Mouse (Mus musculus) kidney, embryonic 14.5 days (tissue): ENCODE data around the gene Mok. TPM values are rescaled to one million over a fixed set of nuclear protein-coding genes. Genes with fewer than 3 reads are reported as not detected.

ENCODE experiments used
- ATAC-seq: fragments of 200-750 bp; cut with Nextera tagmentation; 2 replicates; pipeline ENCODE4 v1.8.0; 2017; ENCODE audit warnings: moderate number of reproducible peaks, mild to moderate bottlenecking, moderate TSS enrichment, moderate library complexity; ENCODE audit not compliant: low FRiP score, low TSS enrichment
- H3K27ac ChIP-seq: fragments of 300-500 bp; sonication (generic); 2 replicates; pipeline ENCODE4 v1.5.1; 2014; ENCODE audit warnings: low read depth, mild to moderate bottlenecking, low read length, moderate library complexity, mixed read lengths
- H3K27me3 ChIP-seq: fragments of 300-500 bp; sonication (generic); 2 replicates; pipeline ENCODE4 v1.6.1; 2014; ENCODE audit warnings: mild to moderate bottlenecking, low read length; ENCODE audit not compliant: control insufficient read depth, insufficient read depth
- H3K36me3 ChIP-seq: fragments of 300-500 bp; sonication (generic); 2 replicates; pipeline ENCODE4 v1.6.1; 2014; ENCODE audit warnings: low read length, mixed read lengths; ENCODE audit not compliant: control insufficient read depth, insufficient read depth
- H3K4me1 ChIP-seq: fragments of 300-500 bp; sonication (generic); 2 replicates; pipeline ENCODE4 v1.6.1; 2014; ENCODE audit warnings: low read length, mixed read lengths; ENCODE audit not compliant: control insufficient read depth, insufficient read depth
- H3K4me2 ChIP-seq: fragments of 300-500 bp; sonication (generic); replicated peaks from 2 replicates; pipeline ENCODE4 v1.6.1; 2014; ENCODE audit warnings: low read depth, mild to moderate bottlenecking, low read length
- H3K4me3 ChIP-seq: fragments of 300-500 bp; sonication (generic); 2 replicates; pipeline ENCODE4 v1.5.1; 2014; ENCODE audit warnings: mild to moderate bottlenecking, low read length
- H3K9ac ChIP-seq: fragments of 300-500 bp; sonication (generic); 2 replicates; pipeline ENCODE4 v1.6.1; 2014; ENCODE audit warnings: low read depth, mild to moderate bottlenecking, low read length, moderate library complexity
- H3K9me3 ChIP-seq: fragments of 300-500 bp; sonication (generic); 2 replicates; pipeline ENCODE4 v1.6.1; 2016; ENCODE audit warnings: low read length; ENCODE audit not compliant: control insufficient read depth
- WGBS: fragments of 180-500 bp; shearing (Covaris S2); extraction: QIAGEN DNeasy Blood & Tissue Kit; methylation state at CpG from one replicate; pipeline ENCODE4 v1.1.7; 2014; 5-methylcytosine and 5-hydroxymethylcytosine counted together
- polyA plus RNA-seq: library from polyadenylated mRNA; unstranded; fragments of >200 nt; fragmentation: Nextera tagmentation; extraction: Ambion mirVana; gene quantifications from 2 replicates; pipeline ENCODE4 v1.2.1, GENCODE M21; 2014

Mok gene
- polyA plus RNA-seq, 1 experiment from 2014 or later, result 6.8 TPM

- peak overlapping the region; percentile 52; the same call in 1 of the 2 replicates for H3K9ac ChIP-seq
- H3K4me3 ChIP-seq, result peak overlapping the region; percentile 53
- peak; percentile 3; the same call in 1 of the 2 replicates for ATAC-seq
- no peaks in the 10 kb centered on the region for H3K9me3 ChIP-seq
- peaks cover 6% of the 10 kb centered on the region; the same call in 1 of the 2 replicates for H3K4me1 ChIP-seq
- WGBS, result 20% methylated on average over 32 of the region's 32 CpGs
- no peaks in the 10 kb centered on the region; the same call in 1 of the 2 replicates for H3K27me3 ChIP-seq
- no peak overlapping the region for H3K27ac ChIP-seq
- H3K4me2 ChIP-seq, result peak overlapping the region; percentile 76
- no peaks in the 10 kb centered on the region for H3K36me3 ChIP-seq
Measured at GRCm38 (mm10) chr12:110843194-110844048, 2.7 kb upstream of the Mok start.

DNA sequence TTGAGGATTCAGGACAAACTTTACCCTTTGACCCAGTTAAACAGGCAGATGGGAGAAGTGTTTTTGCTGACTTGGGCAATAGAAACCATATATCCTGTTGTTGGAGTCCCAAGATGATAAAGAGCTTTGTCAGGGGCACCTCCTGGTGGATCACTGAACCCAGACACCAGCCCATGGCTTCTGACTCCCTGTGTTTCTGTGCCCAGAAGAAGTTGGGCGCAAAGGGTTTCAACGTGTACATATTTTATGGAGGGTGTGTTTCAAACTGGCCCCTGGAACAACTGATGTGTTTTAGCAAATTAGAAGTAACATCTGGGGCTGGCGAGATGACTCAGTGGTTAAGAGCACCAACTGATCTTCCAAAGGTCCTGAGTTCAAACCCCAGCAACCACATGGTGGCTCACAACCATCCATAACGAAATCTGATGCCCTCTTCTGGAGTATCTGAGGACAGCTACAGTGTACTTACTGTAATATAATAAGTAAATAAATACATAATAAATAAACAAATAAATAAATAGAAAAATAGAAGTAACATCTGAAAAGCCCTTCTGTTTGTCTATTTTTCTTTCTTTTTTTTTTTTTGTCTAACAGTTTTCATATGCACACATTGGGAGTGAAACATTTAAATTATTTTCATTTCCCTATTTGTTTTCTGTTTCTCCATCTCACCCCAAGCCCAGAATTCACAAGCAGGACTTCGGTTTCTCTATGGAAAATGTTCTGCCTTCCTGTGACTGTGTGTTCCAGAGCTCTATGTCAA lies 1.2 kb upstream of the Mok start:
- Histone ChIP-seq H3K4me1 (peaks cover 11% of the 10 kb centered on the region; the same call in 1 of the 2 replicates), H3K9me3 (no peaks in the 10 kb centered on the region), H3K36me3 (no peaks in the 10 kb centered on the region), H3K4me3 (no peak overlapping the region), H3K9ac (no peak overlapping the region), H3K27ac (no peak overlapping the region), H3K4me2 (no peak overlapping the region), H3K27me3 (no peaks in the 10 kb centered on the region)
- 73% methylated on average over 5 of the region's 5 CpGs for WGBS
- ATAC-seq, result no peak

GRCm38 (mm10) chr12:110837850-110838249 lies 2.9 kb downstream of the Mok start:
- H3K4me1 ChIP-seq, result peaks cover 9% of the 10 kb centered on the region; the same call in 1 of the 2 replicates
- H3K27ac ChIP-seq, result no peak overlapping the region
- WGBS, result 90% methylated on average over 8 of the region's 8 CpGs
- H3K36me3 ChIP-seq, result no peaks in the 10 kb centered on the region
- no peak overlapping the region for H3K4me3 ChIP-seq
- no peak overlapping the region for H3K4me2 ChIP-seq
- no peak overlapping the region for H3K9ac ChIP-seq
- H3K27me3 ChIP-seq, result no peaks in the 10 kb centered on the region
- no peaks in the 10 kb centered on the region for H3K9me3 ChIP-seq
- no peak for ATAC-seq

DNA sequence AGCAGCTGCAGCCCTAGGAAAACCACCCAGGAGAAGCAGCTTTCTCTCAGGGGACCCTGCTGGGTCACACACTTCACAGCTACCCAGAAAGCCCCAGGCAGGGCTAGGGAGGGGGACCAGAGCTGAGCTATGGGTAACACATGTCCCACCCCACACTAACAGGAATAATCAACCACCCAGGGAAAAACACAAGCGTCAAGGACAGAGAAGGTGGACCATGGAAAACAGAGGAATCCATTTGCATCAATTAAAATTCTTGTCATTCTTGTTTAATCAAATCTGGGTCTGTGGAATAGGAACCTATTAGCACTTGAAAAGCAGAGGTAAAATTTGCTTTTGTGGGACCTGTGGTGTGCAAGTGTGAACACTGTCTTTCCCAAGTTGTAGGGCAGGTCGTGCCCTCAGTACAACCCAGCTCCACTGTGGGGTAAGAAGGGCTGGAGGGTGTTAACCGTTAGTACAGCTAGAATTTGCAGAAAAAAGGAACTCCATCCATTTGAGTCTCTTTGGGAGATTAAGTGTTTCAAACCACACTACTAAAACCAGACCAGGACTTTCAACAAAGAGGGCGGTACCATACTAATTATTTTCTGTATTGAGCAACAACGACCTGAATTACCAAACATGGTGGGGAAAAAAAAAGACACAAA lies 3.4 kb downstream of the Mok start:
- Histone ChIP-seq H3K9ac (0 out of 2 replicates have a peak overlapping the region, but pooled peaks have one; percentile 9), H3K9me3 (no peaks in the 10 kb centered on the region), H3K4me2 (no peak overlapping the region; the same call in 1 of the 2 replicates), H3K27me3 (no peaks in the 10 kb centered on the region), H3K4me1 (peaks cover 9% of the 10 kb centered on the region; the same call in 1 of the 2 replicates), H3K27ac (peak overlapping the region; percentile 68; the same call in 1 of the 2 replicates), H3K36me3 (no peaks in the 10 kb centered on the region), H3K4me3 (no peak overlapping the region)
- 44% methylated on average over 5 of the region's 5 CpGs for WGBS
- ATAC-seq, result no peak

GRCm38 (mm10) chr12:110836729-110837128 lies 4.0 kb downstream of the Mok start:
- H3K27ac ChIP-seq, result peak overlapping the region; percentile 68; the same call in 1 of the 2 replicates
- H3K27me3 ChIP-seq, result no peaks in the 10 kb centered on the region
- H3K36me3 ChIP-seq, result no peaks in the 10 kb centered on the region
- no peaks in the 10 kb centered on the region for H3K9me3 ChIP-seq
- no peak overlapping the region; the same call in 1 of the 2 replicates for H3K4me2 ChIP-seq
- whole genome bisulfite sequencing, result 26% methylated on average over 6 of the region's 6 CpGs
- no peak overlapping the region for H3K4me3 ChIP-seq
- H3K9ac ChIP-seq, result 0 out of 2 replicates have a peak overlapping the region, but pooled peaks have one; percentile 9
- no peak for ATAC-seq
- peaks cover 9% of the 10 kb centered on the region; the same call in 1 of the 2 replicates for H3K4me1 ChIP-seq

DNA sequence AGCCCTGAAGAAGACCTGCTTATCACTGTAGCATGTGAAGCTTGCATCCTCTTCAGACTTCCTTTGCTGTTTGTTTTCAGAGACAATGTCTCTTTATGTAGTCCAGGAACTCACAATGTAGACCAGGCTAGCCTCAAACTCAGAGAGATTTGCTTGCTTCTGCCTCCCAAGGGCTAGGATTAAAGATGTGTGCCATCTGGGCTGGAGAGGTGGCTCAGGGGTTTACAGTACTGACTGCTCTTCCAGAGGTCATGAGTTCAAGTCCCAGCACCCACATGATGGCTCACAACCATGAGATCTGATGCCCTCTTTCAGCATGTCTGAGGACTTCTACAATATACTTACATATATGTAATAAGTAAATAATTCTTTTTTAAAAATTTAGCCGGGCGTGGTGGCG lies 5.6 kb downstream of the Mok start:
- H3K27ac ChIP-seq, result no peak overlapping the region
- H3K9ac ChIP-seq, result no peak overlapping the region
- H3K36me3 ChIP-seq, result no peaks in the 10 kb centered on the region
- H3K9me3 ChIP-seq, result no peaks in the 10 kb centered on the region
- 94% methylated on average over 3 of the region's 3 CpGs for WGBS
- H3K4me2 ChIP-seq, result no peak overlapping the region
- no peak for ATAC-seq
- no peak overlapping the region for H3K4me3 ChIP-seq
- peaks cover 9% of the 10 kb centered on the region; the same call in 1 of the 2 replicates for H3K4me1 ChIP-seq
- no peaks in the 10 kb centered on the region for H3K27me3 ChIP-seq

DNA sequence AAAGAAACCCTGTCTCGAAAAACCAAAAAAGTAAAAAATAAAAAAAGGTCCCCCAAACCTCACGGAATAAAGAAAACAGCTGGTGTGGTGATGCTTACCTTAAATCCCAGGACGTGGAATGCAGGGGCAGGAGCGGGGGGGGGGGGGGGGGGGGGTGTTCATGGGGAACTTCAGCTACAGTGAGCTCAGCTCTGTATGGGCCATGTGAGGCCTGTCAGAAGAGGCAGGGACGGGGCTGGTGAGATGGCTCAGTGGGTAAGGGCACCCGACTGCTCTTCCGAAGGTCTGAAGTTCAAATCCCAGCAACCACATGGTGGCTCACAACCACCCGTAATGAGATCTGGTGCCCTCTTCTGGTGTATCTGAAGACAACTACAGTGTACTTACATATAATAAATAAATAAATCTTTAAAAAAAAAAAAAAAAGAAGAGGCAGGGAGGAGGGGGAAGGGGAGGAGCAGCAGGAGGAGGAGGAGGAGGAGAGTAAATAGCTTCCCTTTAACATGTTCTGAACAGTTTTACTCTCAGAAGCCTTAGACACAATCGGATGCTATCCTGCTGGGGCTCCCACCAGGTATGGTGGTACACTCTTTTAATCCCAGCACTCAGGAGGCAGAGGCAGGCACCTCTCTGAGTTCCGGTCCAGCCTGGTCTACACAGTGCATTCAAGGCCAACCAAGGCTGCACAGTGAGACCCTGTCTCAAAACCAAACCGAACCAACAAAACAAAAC lies 10.3 kb downstream of the Mok start:
- no peak overlapping the region for H3K4me3 ChIP-seq
- no peaks in the 10 kb centered on the region for H3K9me3 ChIP-seq
- no peaks in the 10 kb centered on the region for H3K36me3 ChIP-seq
- no peaks in the 10 kb centered on the region for H3K27me3 ChIP-seq
- H3K4me2 ChIP-seq, result no peak overlapping the region
- no peak overlapping the region for H3K9ac ChIP-seq
- H3K27ac ChIP-seq, result no peak overlapping the region
- 0 out of 2 replicates have a peak, but pooled peaks have one; percentile 16 for ATAC-seq
- H3K4me1 ChIP-seq, result no peaks in the 10 kb centered on the region
- WGBS, result 88% methylated on average over 9 of the region's 11 CpGs

DNA sequence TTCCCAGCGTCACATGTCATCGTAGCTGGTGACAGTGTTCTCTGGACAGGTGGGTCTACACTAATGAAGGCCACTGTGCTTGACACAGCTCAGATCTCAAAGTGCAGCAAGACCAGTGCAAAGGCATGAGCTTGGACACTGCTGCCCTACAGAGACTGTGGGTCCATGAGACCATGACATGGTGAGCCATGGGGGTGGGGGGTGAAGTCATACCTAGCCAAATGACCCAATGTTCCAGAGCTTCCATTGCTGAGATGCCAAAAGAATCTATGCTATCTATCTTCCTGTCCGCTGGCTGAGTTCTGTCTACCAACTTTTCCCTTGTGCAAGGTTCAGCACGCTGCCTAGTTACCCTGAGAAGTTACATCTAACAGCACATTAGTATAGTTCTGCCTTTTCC lies 11.8 kb downstream of the Mok start:
- Histone ChIP-seq H3K9ac (no peak overlapping the region), H3K4me1 (no peaks in the 10 kb centered on the region), H3K27ac (no peak overlapping the region), H3K4me2 (no peak overlapping the region), H3K4me3 (no peak overlapping the region), H3K27me3 (no peaks in the 10 kb centered on the region), H3K9me3 (no peaks in the 10 kb centered on the region), H3K36me3 (no peaks in the 10 kb centered on the region)
- WGBS, result 90% methylated on average over 4 of the region's 4 CpGs
- ATAC-seq, result no peak
